ENCODE assay signal across 33 mouse cellular contexts in the genomic region with DNA sequence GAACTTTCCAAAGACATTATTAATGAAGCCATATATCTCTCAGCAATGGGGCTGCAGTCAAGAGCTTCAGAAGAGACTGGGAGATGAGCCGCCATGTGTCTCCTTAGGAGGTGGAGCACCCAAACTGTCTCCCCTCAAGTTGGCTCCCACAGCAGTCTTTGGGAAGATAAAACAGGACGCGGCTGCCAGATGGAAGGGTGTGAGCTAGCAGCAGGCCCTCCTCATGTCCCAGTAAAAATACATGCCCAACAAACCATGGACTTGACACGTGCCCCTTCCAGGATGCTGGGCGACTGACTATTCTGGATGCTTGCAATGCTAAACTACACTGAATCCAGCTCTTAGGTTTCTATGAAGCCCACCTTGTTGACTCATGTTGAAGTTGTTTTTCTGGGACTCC. TPM values are rescaled to one million over a fixed set of nuclear protein-coding genes. Genes with fewer than 3 reads are reported as not detected.
DNase-seq lines count a peak whose midpoint lies in the region; ATAC-seq and TF ChIP-seq lines count a peak whose summit lies in the region.
"Had no signal": no experiment of that assay in that cellular context is flagged by ENCODE, and none has a peak within 500 bp of the region (broad histone marks: within the 10 kb centered on the region; RNA-seq: fewer than 3 reads in every experiment).

No protein-coding gene starts in this region.

- no peak for DNase-seq in layer of hippocampus, adult 2 months (ENCODE audit: low spot score in 2 of 2)
- no peak for DNase-seq in layer of hippocampus, postnatal 14 days (ENCODE audit: low spot score in 2 of 2)
- peak; percentile 65 to 83 for DNase-seq in right cerebral cortex, postnatal 10 days (ENCODE audit: low spot score in 2 of 2)
- DNase-seq in right cerebral cortex, postnatal 25 days, result no peak
- peak; percentile 24 for DNase-seq in right cerebral cortex, postnatal 14 days
- DNase-seq: adrenal gland, adult 2 months; adrenal gland, postnatal 36 days; B cell, adult 2 months; cerebellum, adult 8-10 months; cerebellum, postnatal 25 days; heart, postnatal 14 days; kidney, adult 8-10 months; kidney, postnatal 4 days; liver; lung, adult 2 months; lung, postnatal 10 days; retina, postnatal 1 day; spleen, adult 18-20 months; thymus, adult 18-20 months; thymus, postnatal 25 days had no signal

- TF ChIP-seq CTCF in layer of hippocampus, adult 2 months (conservative IDR thresholded peaks at IDR 0.05), result no peak

- H3K4me3 ChIP-seq in layer of hippocampus, adult 2 months, result no peak overlapping the region
- H3K4me3 ChIP-seq: embryonic facial prominence, embryonic 10.5 days; embryonic facial prominence, embryonic 15.5 days; forebrain, embryonic 13.5 days; hindbrain, embryonic 10.5 days; midbrain, embryonic 15.5 days; neural tube, embryonic 15.5 days had no signal

- peak overlapping the region; percentile 87 for H3K27ac ChIP-seq in layer of hippocampus, adult 2 months
- H3K27ac ChIP-seq: embryonic facial prominence, embryonic 10.5 days; embryonic facial prominence, embryonic 15.5 days; forebrain, embryonic 13.5 days; hindbrain, embryonic 10.5 days; kidney, postnatal 0 days; liver, embryonic 14.5 days; macrophage; midbrain, embryonic 15.5 days; neural tube, embryonic 15.5 days had no signal

- ATAC-seq in erythroid progenitor cell, adult 5-6 weeks (replicated peaks; ENCODE audit: low FRiP score, poor library complexity, severe bottlenecking), result no peak
- ATAC-seq in megakaryocyte-erythroid progenitor cell, adult 5-6 weeks (replicated peaks; ENCODE audit: low FRiP score, low TSS enrichment, poor library complexity, severe bottlenecking), result no peak
- ATAC-seq: activated CD4-positive, CD25-positive, alpha-beta regulatory T cell, adult 4 months; forebrain, embryonic 13.5 days; hindbrain, embryonic 16.5 days; midbrain, embryonic 15.5 days had no signal

RNA-seq across cellular contexts. Expression of a gene that starts 45.2 kb away (rescaled TPM):
- total RNA-seq in layer of hippocampus, adult 2 months (2021), result 100 to 1,000 TPM; 376 to 403 TPM
- total RNA-seq in layer of hippocampus, postnatal 14 days (2021), result 100 to 1,000 TPM; 196 to 212 TPM
- not detected in 2 replicates for total RNA-seq in erythroid progenitor cell, adult 5-6 weeks (2015; ENCODE audit: low replicate concordance)
- total RNA-seq in erythroid progenitor cell, adult 5-6 weeks (2017; ENCODE audit: low replicate concordance), result not detected in 2 replicates
- total RNA-seq in megakaryocyte-erythroid progenitor cell, adult 5-6 weeks (2014; fragmentation: Nextera tagmentation), result not detected in 2 replicates
- total RNA-seq in megakaryocyte-erythroid progenitor cell, adult 5-6 weeks (2017), result not detected in 2 replicates

Comparison
In these comparisons a context has a peak if more than half of its experiments do, and no peak if none do; other contexts are left out.
1. DNase-seq: peak in right cerebral cortex, postnatal 10 days (2 of 2) and right cerebral cortex, postnatal 14 days (single experiment); none in layer of hippocampus, adult 2 months (0 of 2), layer of hippocampus, postnatal 14 days (0 of 2) and right cerebral cortex, postnatal 25 days (single experiment).
2. RNA of a gene that starts 45.2 kb away (total RNA-seq): 376 to 403 TPM in layer of hippocampus, adult 2 months and 196 to 212 TPM in layer of hippocampus, postnatal 14 days; not detected in erythroid progenitor cell, adult 5-6 weeks and not detected in megakaryocyte-erythroid progenitor cell, adult 5-6 weeks; every median in the first group is over 100 times any median in the second.